Mouse (Mus musculus): ENCODE data around the gene Apoe. TPM values are rescaled to one million over a fixed set of nuclear protein-coding genes. Genes with fewer than 3 reads are reported as not detected.

Apoe gene
- total and polyA plus RNA-seq, 3 experiments: 33.3 to 61.4 TPM; not detected in 1

DNA sequence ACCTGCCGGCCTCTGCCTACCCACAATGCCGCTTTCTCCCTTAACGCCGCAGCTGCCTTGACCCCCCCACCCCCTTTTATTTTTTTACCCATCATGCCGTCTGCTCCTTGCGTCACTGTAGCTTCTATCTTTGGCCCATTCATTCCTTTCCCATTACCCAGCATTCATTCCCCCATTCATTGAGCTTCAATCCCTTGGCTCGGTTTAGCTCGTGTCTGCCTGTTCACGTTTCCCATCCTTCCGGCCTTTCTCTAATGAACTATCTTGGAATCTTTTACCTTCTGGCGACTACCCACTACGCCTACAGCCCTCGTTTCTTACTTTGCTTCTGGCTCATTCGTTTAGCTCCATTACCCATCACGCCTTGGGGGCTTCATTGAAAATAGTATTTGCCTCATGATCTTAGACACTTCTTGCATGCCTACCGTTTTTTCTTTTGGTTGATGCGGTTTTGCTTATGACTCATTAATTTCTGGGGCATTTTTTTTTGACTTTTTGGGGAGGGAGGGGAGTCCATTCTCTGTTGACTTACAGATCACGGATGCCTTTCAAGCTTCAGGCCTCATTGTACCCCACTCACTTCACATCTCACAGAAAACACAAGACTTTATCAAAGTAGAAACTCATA, 17.2 kb upstream of the Apoe start (continued):
- peak; percentile 72 for TF ChIP-seq ETS1 (IDR thresholded peaks at IDR 0.05; ENCODE audit: low read depth, low read length)
- peak; percentile 83 for TF ChIP-seq HCFC1 (IDR thresholded peaks at IDR 0.05; ENCODE audit: low read depth, low read length)
- TF ChIP-seq ELF1 (IDR thresholded peaks at IDR 0.05; ENCODE audit: low read depth, low read length): no peak

DNA sequence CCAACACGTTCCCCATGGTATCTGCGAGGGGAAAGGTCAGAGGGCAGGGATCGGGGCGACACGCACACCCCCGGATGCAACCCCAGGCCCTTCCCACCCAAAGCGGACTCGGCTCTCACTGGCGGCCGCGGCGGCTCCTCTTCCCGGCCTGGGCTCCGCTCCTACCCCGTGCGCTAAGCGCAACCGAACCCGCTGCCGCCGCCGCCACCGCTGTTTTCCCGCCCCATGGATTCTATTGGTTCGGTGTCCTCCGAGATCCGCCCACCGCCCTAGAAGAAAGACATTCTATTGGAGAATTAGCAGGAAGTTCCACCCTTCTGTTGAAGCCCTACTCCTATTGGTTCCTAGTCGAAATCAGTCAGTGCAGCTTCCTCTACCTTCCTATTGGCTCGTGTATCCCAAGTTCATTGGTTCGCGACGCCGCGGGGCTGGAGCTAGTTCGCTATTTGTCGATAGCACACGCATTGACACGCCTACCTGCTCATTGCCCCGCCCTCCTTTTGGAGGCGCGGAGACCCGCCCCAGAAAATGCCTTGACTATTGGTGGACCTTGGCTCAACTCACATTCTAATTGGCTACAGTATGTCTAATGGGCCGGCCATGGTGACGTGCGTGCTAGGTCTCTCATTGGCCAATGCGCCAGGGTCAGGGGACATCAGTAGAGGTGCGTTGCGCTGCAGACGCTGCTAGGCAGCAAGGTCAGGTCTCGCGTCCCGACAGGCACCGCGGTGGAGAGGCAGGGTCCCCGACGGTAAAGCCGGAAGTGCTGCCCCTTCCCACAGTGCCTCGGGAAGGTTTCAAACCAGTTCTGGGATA, 16.5 kb upstream of the Apoe start, which contains the start of gene Tomm40:
Gene Tomm40 (minus strand): TSS at position 200 of the 816 bp plus-strand sequence.
- Histone ChIP-seq H3K4me3 (ENCODE audit: control insufficient read depth in 1 of 2, insufficient read depth in 1 of 2, low read depth in 2 of 2, low read length in 2 of 2) (peak within 1 kb of the TSS; percentile 72 to 97), H3K79me2 (ENCODE audit: control insufficient read depth, insufficient read depth, low read length, poor library complexity) (peaks cover 20% of the 10 kb centered on the region), H3K27me3 (ENCODE audit: control insufficient read depth in 1 of 2, insufficient read depth in 2 of 2, low read length in 2 of 2) (no peaks in the 10 kb centered on the region), H3K9ac (ENCODE audit: control insufficient read depth, low read depth, low read length, poor library complexity, severe bottlenecking) (peak within 1 kb of the TSS; percentile 90), H3K27ac (ENCODE audit: control insufficient read depth, low read depth, low read length) (peak within 1 kb of the TSS; percentile 99), H3K4me1 (ENCODE audit: control insufficient read depth in 1 of 2, insufficient read depth in 2 of 2, low read length in 2 of 2) (peaks cover 0 to 19% of the 10 kb centered on the region in 2 experiments; a peak in 2 of 4 replicates), H3K36me3 (ENCODE audit: control insufficient read depth in 1 of 2, insufficient read depth in 2 of 2, low read length in 2 of 2) (peaks cover 3 to 14% of the 10 kb centered on the region in 2 experiments; a peak in 3 of 4 replicates), H3K9me3 (replicated peaks; ENCODE audit: insufficient read depth, low read length) (no peaks in the 10 kb centered on the region)
- peak; percentile 100 for DNase-seq (ENCODE audit: low read depth, low spot score)
- TF ChIP-seq MYB (IDR thresholded peaks at IDR 0.05; ENCODE audit: low read depth, low read length) (no peak), EP300 (IDR thresholded peaks at IDR 0.05; ENCODE audit: low read depth in 1 of 2, low read length in 2 of 2) (no peak), POLR2A (IDR thresholded peaks at IDR 0.05; ENCODE audit: control insufficient read depth in 1 of 2, insufficient read depth in 1 of 2, low read depth in 1 of 2, low read length in 2 of 2, poor library complexity in 1 of 2) (peak; percentile 55 to 65; a peak in 3 of 4 replicates), CHD1 (IDR thresholded peaks at IDR 0.05; ENCODE audit: low read depth, low read length) (no peak), TCF12 (IDR thresholded peaks at IDR 0.05; ENCODE audit: low read depth, low read length) (0 out of 2 replicates have a peak, but pooled peaks have one; percentile 33), BHLHE40 (IDR thresholded peaks at IDR 0.05; ENCODE audit: borderline replicate concordance, low read depth, low read length) (no peak), POLR2AphosphoS2 (IDR thresholded peaks at IDR 0.05; ENCODE audit: low read length) (no peak; the same call in 1 of the 2 replicates), HCFC1 (IDR thresholded peaks at IDR 0.05; ENCODE audit: low read depth, low read length) (peak; percentile 86), SIN3A (IDR thresholded peaks at IDR 0.05; ENCODE audit: low read length) (peak; percentile 69; the same call in 1 of the 2 replicates), TBP (IDR thresholded peaks at IDR 0.05; ENCODE audit: low read depth, low read length) (no peak), ELF1 (IDR thresholded peaks at IDR 0.05; ENCODE audit: low read depth, low read length) (peak; percentile 98), ZNF384 (IDR thresholded peaks at IDR 0.05; ENCODE audit: low read depth, low read length) (no peak), SMC3 (IDR thresholded peaks at IDR 0.05; ENCODE audit: low read depth, low read length) (no peak), CTCF (IDR thresholded peaks at IDR 0.05 in 2 of 3, conservative IDR thresholded peaks at IDR 0.05 in 1 of 3; ENCODE audit: control insufficient read depth in 1 of 3, insufficient read depth in 1 of 3, low read depth in 2 of 3, low read length in 3 of 3, poor library complexity in 1 of 3, severe bottlenecking in 1 of 3) (no peak), GATA1 (IDR thresholded peaks at IDR 0.05; ENCODE audit: low read depth, low read length) (peak; percentile 35), MAZ (IDR thresholded peaks at IDR 0.05; ENCODE audit: low read depth, low read length) (no peak; the same call in 1 of the 2 replicates), TAL1 (IDR thresholded peaks at IDR 0.05; ENCODE audit: low read length) (no peak), GABPA (IDR thresholded peaks at IDR 0.05; ENCODE audit: low read depth, low read length) (no peak), RCOR1 (IDR thresholded peaks at IDR 0.05; ENCODE audit: low read depth, low read length) (no peak), MEF2A (IDR thresholded peaks at IDR 0.05; ENCODE audit: extremely low read depth, insufficient replicate concordance, low read depth, low read length, poor library complexity, severe bottlenecking) (no peak), USF2 (IDR thresholded peaks at IDR 0.05; ENCODE audit: borderline replicate concordance in 1 of 2, insufficient read depth in 1 of 2, low read depth in 1 of 2, low read length in 2 of 2) (no peak), MXI1 (IDR thresholded peaks at IDR 0.05; ENCODE audit: low read depth, low read length) (peak; percentile 79), ETS1 (IDR thresholded peaks at IDR 0.05; ENCODE audit: low read depth, low read length) (no peak), MAX (IDR thresholded peaks at IDR 0.05; ENCODE audit: low read length) (peak; percentile 72), ZKSCAN1 (IDR thresholded peaks at IDR 0.05; ENCODE audit: low read depth, low read length) (no peak), CHD2 (IDR thresholded peaks at IDR 0.05; ENCODE audit: low read length) (peak; percentile 89), ZMIZ1 (IDR thresholded peaks at IDR 0.05; ENCODE audit: low read depth, low read length) (no peak), NRF1 (IDR thresholded peaks at IDR 0.05; ENCODE audit: insufficient read depth, low read depth, low read length, poor library complexity, severe bottlenecking) (0 out of 2 replicates have a peak, but pooled peaks have one; percentile 44), KAT2A (conservative IDR thresholded peaks at IDR 0.05; ENCODE audit: low read depth, low read length) (peak; percentile 83), UBTF (IDR thresholded peaks at IDR 0.05; ENCODE audit: borderline replicate concordance, insufficient read depth, low read depth, low read length) (no peak), MYC (IDR thresholded peaks at IDR 0.05; ENCODE audit: low read depth, low read length) (no peak)

All from MEL (cell line).